Mouse (Mus musculus) testis, adult 10 weeks (tissue): ENCODE results near the gene Shank3. TPM values are rescaled to one million over a fixed set of nuclear protein-coding genes. Genes with fewer than 3 reads are reported as not detected.

Experiments used
- polyA plus RNA-seq: library from polyadenylated mRNA; stranded (reverse); fragments of 350-450 nt; fragmentation: Illumina TruSeq; extraction: RNeasy Lipid Tissue Mini Kit (QIAGEN cat#74804); gene quantifications from one replicate; pipeline ENCODE4 v1.2.3, GENCODE M21; 2014; ENCODE audit warnings: low read depth, low replicate concordance

Shank3 gene
- 0.06 TPM for polyA plus RNA-seq

DNA sequence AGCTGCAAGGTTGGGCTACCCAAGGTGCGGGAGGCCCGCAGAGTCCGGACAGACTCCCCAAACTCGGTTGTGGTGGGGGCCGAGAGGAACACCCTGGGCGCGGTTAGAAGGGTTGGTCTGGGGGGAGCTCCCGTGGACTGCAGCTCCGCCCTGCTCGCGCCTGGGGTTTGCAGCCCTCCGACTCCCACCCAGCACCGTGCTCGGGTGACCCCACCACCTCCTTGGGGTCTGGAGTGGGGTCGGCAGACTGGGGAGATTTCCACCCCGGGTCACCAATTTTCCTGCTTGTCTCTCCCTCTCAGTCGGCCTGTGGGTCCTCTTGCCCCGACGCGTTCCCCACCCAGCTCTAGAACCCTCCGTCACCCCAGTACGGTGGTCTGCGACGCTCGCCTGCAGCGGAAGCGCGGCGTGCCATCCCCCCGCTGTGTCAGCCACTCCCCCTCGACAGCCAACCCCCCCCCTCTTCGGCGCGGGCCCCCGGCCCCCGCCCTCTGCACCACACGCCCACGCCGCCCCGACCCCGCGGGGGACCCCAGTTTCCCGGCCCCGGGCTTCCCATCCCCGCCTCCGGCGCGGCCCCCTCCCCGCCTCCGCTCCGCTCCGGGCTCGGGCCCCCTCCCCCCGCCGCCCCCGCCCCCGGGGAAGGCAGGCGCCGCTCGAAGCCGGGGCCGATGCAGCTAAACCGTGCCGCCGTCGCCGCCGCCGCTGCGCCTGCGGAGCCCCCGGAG, at the start of gene Shank3:
Gene Shank3, plus strand, starts transcription at position 663 of the 728 bp plus-strand sequence.

GRCm38 (mm10) chr15:89453865-89454478, 45.5 kb upstream of the Shank3 start, which contains the start of gene Mapk8ip2:
Mapk8ip2 (plus strand) TSS chr15:89453913.

GRCm38 (mm10) chr15:89477091-89477491, 22.3 kb upstream of the Shank3 start, which contains the start of gene Arsa:
Arsa (minus strand) TSS chr15:89477425.

GRCm38 (mm10) chr15:89568114-89568513, 68.7 kb downstream of the Shank3 start, which contains the start of gene Acr:
Acr (plus strand) TSS chr15:89568326.

GRCm38 (mm10) chr15:89591723-89592455, 92.5 kb downstream of the Shank3 start, which contains the start of gene Rabl2:
Rabl2 (minus strand) TSS chr15:89591923.

Other genes with a start within 250 kb of the Shank3 start
- 5.4 TPM for gene Sbf1, start 184.3 kb upstream of the Shank3 start, polyA plus RNA-seq
- not detected for gene Adm2, start 176.9 kb upstream of the Shank3 start, polyA plus RNA-seq
- gene Miox, start 165.2 kb upstream of the Shank3 start, polyA plus RNA-seq = 0.21 TPM
- gene Lmf2, start 144.0 kb upstream of the Shank3 start, polyA plus RNA-seq = 1.1 TPM
- gene Ncaph2, start 143.9 kb upstream of the Shank3 start, polyA plus RNA-seq = 9.2 TPM
- gene Sco2, start 125.8 kb upstream of the Shank3 start, polyA plus RNA-seq = 0.62 TPM
- not detected for gene Tymp, start 122.6 kb upstream of the Shank3 start, polyA plus RNA-seq
- gene Odf3b, start 120.3 kb upstream of the Shank3 start, polyA plus RNA-seq = not detected
- not detected for gene Klhdc7b, start 114.7 kb upstream of the Shank3 start, polyA plus RNA-seq
- 49.1 TPM for gene Syce3, start 89.1 kb upstream of the Shank3 start, polyA plus RNA-seq
- gene Cpt1b, start 73.8 kb upstream of the Shank3 start, polyA plus RNA-seq = 21.4 TPM
- 8.2 TPM for gene C730034F03Rik, start 70.0 kb upstream of the Shank3 start, polyA plus RNA-seq
- 0.28 TPM for gene Gm44502, start 69.9 kb upstream of the Shank3 start, polyA plus RNA-seq
- gene Chkb, start 69.7 kb upstream of the Shank3 start, polyA plus RNA-seq = 36.5 TPM
- gene Mapk8ip2, start 45.7 kb upstream of the Shank3 start, polyA plus RNA-seq = 2.8 TPM
- gene Arsa, start 22.2 kb upstream of the Shank3 start, polyA plus RNA-seq = 24.8 TPM
- 190 TPM for gene Acr, start 68.7 kb downstream of the Shank3 start, polyA plus RNA-seq
- 58.7 TPM for gene Rabl2, start 92.3 kb downstream of the Shank3 start, polyA plus RNA-seq